Mouse (Mus musculus): Measurements from ENCODE around the gene Zfp697.

GRCm38 (mm10) chr3:98587721-98588120, 205.5 kb downstream of the Zfp697 start:
- TF ChIP-seq GATA1 (IDR thresholded peaks at IDR 0.05; ENCODE audit: low read length) (no peak), TAL1 (IDR thresholded peaks at IDR 0.05; ENCODE audit: low read length) (no peak)

Measured in erythroblast, embryonic 14.5 days (primary cell).